Mouse (Mus musculus) MEL-GATA-1-ER (cell line): ENCODE data around the gene Adgrb2.

Experiments used
- DNase-seq: peaks from one replicate; pipeline ENCODE4 v3.0.0-alpha.2; 2012; ENCODE audit warnings: low read depth; ENCODE audit errors: extremely low read depth

Adgrb2 gene

GRCm38 (mm10) chr4:130031146-130031545, 46.5 kb downstream of the Adgrb2 start:
- DNase-seq, result no peak

- no peak for DNase-seq
These were observed 48.8 kb downstream of the Adgrb2 start for GRCm38 (mm10) chr4:130033496-130033895.

- no peak for DNase-seq
These were observed 51.4 kb downstream of the Adgrb2 start for GRCm38 (mm10) chr4:130036112-130036511.

- no peak for DNase-seq
These were observed 52.1 kb downstream of the Adgrb2 start for GRCm38 (mm10) chr4:130036573-130037401.

GRCm38 (mm10) chr4:130039351-130039750, 54.7 kb downstream of the Adgrb2 start:
- DNase-seq, result no peak

- DNase-seq, result no peak
These were observed 56.4 kb downstream of the Adgrb2 start for GRCm38 (mm10) chr4:130041076-130041475.

GRCm38 (mm10) chr4:130044211-130044610, 59.5 kb downstream of the Adgrb2 start:
- DNase-seq, result no peak

GRCm38 (mm10) chr4:130045609-130046008, 60.9 kb downstream of the Adgrb2 start:
- DNase-seq, result no peak

- no peak for DNase-seq
These were observed 62.9 kb downstream of the Adgrb2 start, which contains the start of gene Col16a1 for GRCm38 (mm10) chr4:130047331-130048202. TSS of gene Col16a1 (plus strand) at chr4:130047840.

- no peak for DNase-seq
These were observed 63.5 kb downstream of the Adgrb2 start for GRCm38 (mm10) chr4:130048203-130048479.

GRCm38 (mm10) chr4:130050056-130050824, 65.6 kb downstream of the Adgrb2 start:
- DNase-seq, result no peak

- no peak for DNase-seq
These were observed 67.6 kb downstream of the Adgrb2 start for GRCm38 (mm10) chr4:130052283-130052682.

- no peak for DNase-seq
These were observed 68.4 kb downstream of the Adgrb2 start for GRCm38 (mm10) chr4:130053111-130053510.

GRCm38 (mm10) chr4:130054727-130055126, 70.1 kb downstream of the Adgrb2 start:
- no peak for DNase-seq

- DNase-seq, result no peak
These were observed 70.7 kb downstream of the Adgrb2 start for GRCm38 (mm10) chr4:130055160-130056010.

GRCm38 (mm10) chr4:130056011-130056322, 71.3 kb downstream of the Adgrb2 start:
- no peak for DNase-seq

GRCm38 (mm10) chr4:130056471-130056870, 71.8 kb downstream of the Adgrb2 start:
- no peak for DNase-seq

GRCm38 (mm10) chr4:130060937-130061336, 76.3 kb downstream of the Adgrb2 start:
- no peak for DNase-seq

GRCm38 (mm10) chr4:130063191-130063590, 78.5 kb downstream of the Adgrb2 start:
- no peak for DNase-seq

GRCm38 (mm10) chr4:130066816-130067215, 82.1 kb downstream of the Adgrb2 start:
- no peak for DNase-seq

- DNase-seq, result no peak
These were observed 85.9 kb downstream of the Adgrb2 start for GRCm38 (mm10) chr4:130070523-130070922.
